Mouse (Mus musculus): ENCODE results near the gene Fam20a.

Fam20a gene

GRCm38 (mm10) chr11:109715311-109715781 is 6.7 kb downstream of the Fam20a start:
- DNase-seq (ENCODE audit: low spot score), result peak; percentile 58

GRCm38 (mm10) chr11:109714341-109715247 is 7.5 kb downstream of the Fam20a start:
- DNase-seq (ENCODE audit: low spot score), result no peak

GRCm38 (mm10) chr11:109709501-109709900 is 12.6 kb downstream of the Fam20a start:
- DNase-seq (ENCODE audit: low spot score), result no peak

- DNase-seq (ENCODE audit: low spot score), result no peak
These were observed 13.3 kb downstream of the Fam20a start for GRCm38 (mm10) chr11:109708786-109709185.

- DNase-seq (ENCODE audit: low spot score), result no peak
These were observed 14.6 kb downstream of the Fam20a start for GRCm38 (mm10) chr11:109707442-109707841.

- DNase-seq (ENCODE audit: low spot score), result no peak
These were observed 15.5 kb downstream of the Fam20a start for GRCm38 (mm10) chr11:109706586-109706985.

- no peak for DNase-seq (ENCODE audit: low spot score)
These were observed 16.0 kb downstream of the Fam20a start for GRCm38 (mm10) chr11:109706055-109706412.

GRCm38 (mm10) chr11:109705336-109706054 is 16.6 kb downstream of the Fam20a start:
- no peak for DNase-seq (ENCODE audit: low spot score)

GRCm38 (mm10) chr11:109704311-109705205 is 17.5 kb downstream of the Fam20a start:
- no peak for DNase-seq (ENCODE audit: low spot score)

GRCm38 (mm10) chr11:109703845-109704244 is 18.2 kb downstream of the Fam20a start:
- no peak for DNase-seq (ENCODE audit: low spot score)

- no peak for DNase-seq (ENCODE audit: low spot score)
These were observed 19.9 kb downstream of the Fam20a start for GRCm38 (mm10) chr11:109702031-109702815.

- no peak for DNase-seq (ENCODE audit: low spot score)
These were observed 21.3 kb downstream of the Fam20a start for GRCm38 (mm10) chr11:109700761-109701160.

- DNase-seq (ENCODE audit: low spot score), result no peak
These were observed 22.3 kb downstream of the Fam20a start for GRCm38 (mm10) chr11:109699784-109700183.

GRCm38 (mm10) chr11:109698740-109699139 is 23.3 kb downstream of the Fam20a start:
- no peak for DNase-seq (ENCODE audit: low spot score)

GRCm38 (mm10) chr11:109697089-109697643 is 24.9 kb downstream of the Fam20a start:
- DNase-seq (ENCODE audit: low spot score), result no peak

- no peak for DNase-seq (ENCODE audit: low spot score)
These were observed 25.6 kb downstream of the Fam20a start for GRCm38 (mm10) chr11:109696519-109696918.

- DNase-seq (ENCODE audit: low spot score), result no peak
These were observed 29.3 kb downstream of the Fam20a start for GRCm38 (mm10) chr11:109692737-109693136.

GRCm38 (mm10) chr11:109689539-109689938 is 32.5 kb downstream of the Fam20a start:
- no peak for DNase-seq (ENCODE audit: low spot score)

GRCm38 (mm10) chr11:109682221-109682620 is 39.9 kb downstream of the Fam20a start:
- DNase-seq (ENCODE audit: low spot score), result no peak

- no peak for DNase-seq (ENCODE audit: low spot score)
These were observed 40.5 kb downstream of the Fam20a start for GRCm38 (mm10) chr11:109681556-109681955.

GRCm38 (mm10) chr11:109680934-109681333 is 41.1 kb downstream of the Fam20a start:
- no peak for DNase-seq (ENCODE audit: low spot score)

Data from embryo, embryonic 10.5 days (tissue).